Mouse (Mus musculus): ENCODE measurements at regions not wholly inside any gene's neighbourhood (a gene's known extent, or its start where the extent isn't known, plus 50 kb on each side); places are given as distances from the start of the nearest gene placed in this dataset.
A peak's percentile ranks its signal among the peaks of the same experiment; 100 is the strongest.
"Not testable (repeated sequence)": the region's sequence is repeated elsewhere in the genome, so short reads cannot be mapped to it uniquely, and the experiment has no call there.

- not testable (repeated sequence) for ATAC-seq (ENCODE audit: low TSS enrichment)
Measured at GRCm38 (mm10) chr14:27562564-27562963, 54.3 kb upstream of the Ccdc66 start.

GRCm38 (mm10) chr14:27561974-27562373, 53.7 kb upstream of the Ccdc66 start:
- ATAC-seq (ENCODE audit: low TSS enrichment), result not testable (repeated sequence)

GRCm38 (mm10) chr14:27560434-27560833, 52.2 kb upstream of the Ccdc66 start:
- peak; percentile 86 for ATAC-seq (ENCODE audit: low TSS enrichment)

- no peak for ATAC-seq (ENCODE audit: low TSS enrichment)
Measured at GRCm38 (mm10) chr14:27558794-27559491, 50.7 kb upstream of the Ccdc66 start.

Data from frontal cortex, adult (tissue).